Mouse (Mus musculus): ENCODE results near the gene Upk3bl. TPM values are rescaled to one million over a fixed set of nuclear protein-coding genes. Genes with fewer than 3 reads are reported as not detected.
"Not testable (repeated sequence)": the region's sequence is repeated elsewhere in the genome, so short reads cannot be mapped to it uniquely, and the experiment has no call there.

Upk3bl gene
- total RNA-seq, 2 experiments from 2014 or later, result 0.27 TPM; not detected in 1

GRCm38 (mm10) chr5:136041666-136042065, 12.6 kb upstream of the Upk3bl start:
- no peak for DNase-seq
- intact Hi-C loops (cut with DNase I; ENCODE audit: low total_unique reads), result no loop called here

GRCm38 (mm10) chr5:136044865-136045264, 9.4 kb upstream of the Upk3bl start:
- DNase-seq, result no peak
- intact Hi-C loops (cut with DNase I; ENCODE audit: low total_unique reads), result no loop called here

GRCm38 (mm10) chr5:136045408-136045807, 8.9 kb upstream of the Upk3bl start:
- intact Hi-C loops (cut with DNase I; ENCODE audit: low total_unique reads), result no loop called here

GRCm38 (mm10) chr5:136045987-136046386, 8.3 kb upstream of the Upk3bl start:
- intact Hi-C loops (cut with DNase I; ENCODE audit: low total_unique reads), result no loop called here
- DNase-seq, result peak; percentile 82

More at GRCm38 (mm10) chr5:136045408-136045807, 8.9 kb upstream of the Upk3bl start:
- DNase-seq, result no peak

GRCm38 (mm10) chr5:136048541-136048940, 5.8 kb upstream of the Upk3bl start:
- intact Hi-C loops (cut with DNase I; ENCODE audit: low total_unique reads); DNase-seq: not testable (repeated sequence)

GRCm38 (mm10) chr5:136049926-136050325, 4.4 kb upstream of the Upk3bl start:
- DNase-seq, result no peak
- intact Hi-C loops (cut with DNase I; ENCODE audit: low total_unique reads), result loop anchor here (10.0 kb wide), 1 partner anchor 155 kb away; no protein-coding TSS in a partner anchor

- peak; percentile 46 for DNase-seq
- intact Hi-C loops (cut with DNase I; ENCODE audit: low total_unique reads), result loop anchor here (10.0 kb wide), 1 partner anchor 157 kb away; no protein-coding TSS in a partner anchor
These were observed 2.8 kb upstream of the Upk3bl start for GRCm38 (mm10) chr5:136051231-136052085.

GRCm38 (mm10) chr5:136052861-136053655, 1.2 kb upstream of the Upk3bl start:
- DNase-seq, result no peak
- intact Hi-C loops (cut with DNase I; ENCODE audit: low total_unique reads), result loop anchor here (10.0 kb wide), 1 partner anchor 158 kb away; no protein-coding TSS in a partner anchor

GRCm38 (mm10) chr5:136056062-136056461, 1.8 kb downstream of the Upk3bl start:
- DNase-seq, result no peak
- intact Hi-C loops (cut with DNase I; ENCODE audit: low total_unique reads), result loop anchor here (5.0 to 10.0 kb wide), 2 partner anchors 74 to 161 kb away; partner anchors contain the start of gene Zp3

GRCm38 (mm10) chr5:136057085-136057484, 2.8 kb downstream of the Upk3bl start:
- intact Hi-C loops (cut with DNase I; ENCODE audit: low total_unique reads), result loop anchor here (5.0 to 10.0 kb wide), 2 partner anchors 75 to 162 kb away; partner anchors contain the start of gene Zp3
- DNase-seq, result no peak

GRCm38 (mm10) chr5:136061567-136061966, 7.3 kb downstream of the Upk3bl start:
- DNase-seq, result peak; percentile 82
- intact Hi-C loops (cut with DNase I; ENCODE audit: low total_unique reads), result no loop called here

- no peak for DNase-seq
- intact Hi-C loops (cut with DNase I; ENCODE audit: low total_unique reads), result no loop called here
These were observed 9.6 kb downstream of the Upk3bl start for GRCm38 (mm10) chr5:136063920-136064319.

- intact Hi-C loops (cut with DNase I; ENCODE audit: low total_unique reads); DNase-seq: not testable (repeated sequence)
These were observed 12.3 kb downstream of the Upk3bl start for GRCm38 (mm10) chr5:136066404-136067148.

- intact Hi-C loops (cut with DNase I; ENCODE audit: low total_unique reads), result no loop called here
- no peak for DNase-seq
These were observed 15.1 kb downstream of the Upk3bl start for GRCm38 (mm10) chr5:136069411-136069810.

- intact Hi-C loops (cut with DNase I; ENCODE audit: low total_unique reads), result no loop called here
- no peak for DNase-seq
These were observed 18.8 kb downstream of the Upk3bl start for GRCm38 (mm10) chr5:136073051-136073450.

- intact Hi-C loops (cut with DNase I; ENCODE audit: low total_unique reads), result no loop called here
- DNase-seq, result no peak
These were observed 19.2 kb downstream of the Upk3bl start for GRCm38 (mm10) chr5:136073526-136073925.

GRCm38 (mm10) chr5:136075076-136075475, 20.8 kb downstream of the Upk3bl start:
- DNase-seq, result no peak
- intact Hi-C loops (cut with DNase I; ENCODE audit: low total_unique reads), result no loop called here

- no peak for DNase-seq
- intact Hi-C loops (cut with DNase I; ENCODE audit: low total_unique reads), result no loop called here
These were observed 22.0 kb downstream of the Upk3bl start for GRCm38 (mm10) chr5:136076284-136076683.

GRCm38 (mm10) chr5:136077001-136077550, 22.8 kb downstream of the Upk3bl start:
- DNase-seq, result no peak
- intact Hi-C loops (cut with DNase I; ENCODE audit: low total_unique reads), result no loop called here

Data from gastrocnemius, postnatal 14 days (tissue).